Mouse (Mus musculus) spleen, adult 12 weeks (tissue): ENCODE measurements around the gene Phtf2.
"Not testable (repeated sequence)": the region's sequence is repeated elsewhere in the genome, so short reads cannot be mapped to it uniquely, and the experiment has no call there.

Experiments used
- DNase-seq: peaks from one replicate; pipeline ENCODE4 v3.0.0; 2022; ENCODE audit warnings: low spot score

The Phtf2 gene

GRCm38 (mm10) chr5:20864216-20864969, 17.5 kb downstream of the Phtf2 start:
- DNase-seq, result no peak

GRCm38 (mm10) chr5:20861901-20862300, 20.0 kb downstream of the Phtf2 start:
- no peak for DNase-seq

- DNase-seq, result no peak
Measured at GRCm38 (mm10) chr5:20860565-20860964, 21.4 kb downstream of the Phtf2 start.

GRCm38 (mm10) chr5:20858404-20858803, 23.5 kb downstream of the Phtf2 start:
- DNase-seq, result no peak

GRCm38 (mm10) chr5:20855066-20855465, 26.9 kb downstream of the Phtf2 start:
- no peak for DNase-seq

GRCm38 (mm10) chr5:20847010-20847409, 34.9 kb downstream of the Phtf2 start:
- no peak for DNase-seq

- DNase-seq, result no peak
Measured at GRCm38 (mm10) chr5:20843816-20844215, 38.1 kb downstream of the Phtf2 start.

GRCm38 (mm10) chr5:20843405-20843804, 38.5 kb downstream of the Phtf2 start:
- DNase-seq, result no peak

- no peak for DNase-seq
Measured at GRCm38 (mm10) chr5:20837082-20837481, 44.8 kb downstream of the Phtf2 start.

GRCm38 (mm10) chr5:20834399-20834798, 47.5 kb downstream of the Phtf2 start:
- no peak for DNase-seq

- DNase-seq, result no peak
Measured at GRCm38 (mm10) chr5:20831433-20831832, 50.5 kb downstream of the Phtf2 start.

GRCm38 (mm10) chr5:20830717-20831116, 51.2 kb downstream of the Phtf2 start:
- no peak for DNase-seq

- no peak for DNase-seq
Measured at GRCm38 (mm10) chr5:20821647-20822046, 60.3 kb downstream of the Phtf2 start.

GRCm38 (mm10) chr5:20821122-20821521, 60.8 kb downstream of the Phtf2 start:
- no peak for DNase-seq

GRCm38 (mm10) chr5:20815094-20815493, 66.8 kb downstream of the Phtf2 start:
- DNase-seq, result no peak

- DNase-seq, result no peak
Measured at GRCm38 (mm10) chr5:20810449-20810848, 71.5 kb downstream of the Phtf2 start.

- no peak for DNase-seq
Measured at GRCm38 (mm10) chr5:20795932-20796331, 86.0 kb downstream of the Phtf2 start.

- no peak for DNase-seq
Measured at GRCm38 (mm10) chr5:20791793-20792554, 90.0 kb downstream of the Phtf2 start.

- DNase-seq, result not testable (repeated sequence)
Measured at GRCm38 (mm10) chr5:20786471-20786870, 95.5 kb downstream of the Phtf2 start.

GRCm38 (mm10) chr5:20781116-20781515, 100.8 kb downstream of the Phtf2 start:
- DNase-seq, result no peak

GRCm38 (mm10) chr5:20779191-20779590, 102.7 kb downstream of the Phtf2 start:
- DNase-seq, result no peak

- no peak for DNase-seq
Measured at GRCm38 (mm10) chr5:20778274-20778984, 103.5 kb downstream of the Phtf2 start.

GRCm38 (mm10) chr5:20773341-20773740, 108.6 kb downstream of the Phtf2 start:
- DNase-seq, result no peak
